Mouse (Mus musculus) embryo, embryonic 9.5 days (tissue): ENCODE measurements around the gene Kcna5.
A peak's percentile ranks its signal among the peaks of the same experiment; 100 is the strongest.

Experiments used
- DNase-seq: peaks from one replicate; pipeline ENCODE4 v3.0.0-alpha.2; 2017; ENCODE audit errors: extremely low spot score

Gene Kcna5

GRCm38 (mm10) chr6:126536926-126537325, 1.7 kb upstream of the Kcna5 start:
- DNase-seq = no peak

- DNase-seq = no peak
These were observed 679 bp upstream of the Kcna5 start for GRCm38 (mm10) chr6:126535911-126536270.

DNA sequence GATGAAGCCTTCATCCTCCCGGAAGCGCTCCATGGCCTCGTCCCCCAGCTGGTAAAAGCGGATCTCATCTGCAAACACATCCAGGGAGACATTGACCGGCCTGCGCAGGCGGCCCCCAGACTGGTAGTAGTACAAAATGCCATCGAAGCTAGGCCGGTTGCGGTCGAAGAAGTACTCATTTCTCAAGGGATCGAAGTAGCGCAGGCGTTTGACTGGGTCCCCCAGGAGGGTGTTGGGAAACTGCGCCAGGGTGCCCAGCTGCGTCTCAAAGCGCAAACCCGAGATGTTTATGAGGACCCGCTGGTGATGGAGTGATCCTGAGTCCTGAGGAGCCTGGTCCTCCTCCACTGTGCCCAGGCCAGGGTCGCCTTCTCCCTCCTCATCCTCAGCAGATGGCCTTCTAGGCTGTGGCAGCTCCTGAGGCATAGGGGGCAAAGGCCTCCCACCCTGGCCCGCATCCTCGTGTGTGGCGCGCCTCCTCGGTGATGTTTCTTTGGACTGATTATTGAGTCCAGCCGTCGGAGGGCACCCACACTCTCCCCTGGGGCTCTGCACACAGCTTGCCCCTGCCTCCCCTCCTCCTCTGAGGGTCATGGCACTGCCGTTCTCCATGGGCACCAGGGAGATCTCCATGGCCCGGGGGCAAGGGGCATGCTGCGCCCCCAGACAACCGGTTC, 543 bp downstream of the Kcna5 start:
- peak; percentile 33 for DNase-seq

GRCm38 (mm10) chr6:126531306-126531705, 3.9 kb downstream of the Kcna5 start:
- no peak for DNase-seq

DNA sequence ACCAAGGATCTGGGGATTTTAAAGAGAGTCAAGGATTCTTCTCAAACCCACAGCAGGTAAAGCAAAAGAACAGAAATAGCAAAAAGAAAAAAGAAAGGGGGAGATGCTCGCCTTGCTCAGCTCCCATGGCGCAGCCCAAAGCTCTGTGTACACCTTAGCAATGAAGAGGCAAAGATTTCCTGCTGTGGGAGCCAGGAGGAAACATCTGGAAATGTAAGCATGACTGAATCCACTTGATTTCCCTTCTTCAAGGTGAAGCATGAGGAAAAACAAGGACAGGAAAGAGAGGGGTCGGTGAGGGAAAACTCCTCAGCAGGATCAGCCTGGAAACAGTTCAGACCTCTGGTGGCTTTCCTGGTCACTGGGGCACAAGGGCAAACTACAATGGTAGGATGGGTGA, 5.2 kb downstream of the Kcna5 start:
- DNase-seq = no peak

DNA sequence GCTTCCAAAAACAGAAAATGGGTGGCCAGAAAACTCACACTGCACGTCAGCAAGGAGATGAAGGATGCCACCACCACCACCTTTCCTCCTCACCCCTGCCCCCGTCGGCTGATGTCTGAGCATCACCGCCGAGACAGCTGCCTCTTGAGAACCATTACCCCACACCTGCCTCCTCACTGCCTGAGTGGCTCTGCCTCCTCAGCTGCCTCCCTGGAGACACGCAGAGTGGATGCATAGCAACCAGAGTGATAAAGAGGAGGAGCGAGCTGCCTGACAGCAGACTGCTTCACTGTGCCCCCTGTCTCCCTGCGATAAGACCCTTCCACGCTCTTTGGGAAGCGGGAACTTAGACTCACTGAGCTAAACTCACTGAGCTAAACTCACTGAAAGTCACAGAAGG, 20.5 kb downstream of the Kcna5 start:
- no peak for DNase-seq

DNA sequence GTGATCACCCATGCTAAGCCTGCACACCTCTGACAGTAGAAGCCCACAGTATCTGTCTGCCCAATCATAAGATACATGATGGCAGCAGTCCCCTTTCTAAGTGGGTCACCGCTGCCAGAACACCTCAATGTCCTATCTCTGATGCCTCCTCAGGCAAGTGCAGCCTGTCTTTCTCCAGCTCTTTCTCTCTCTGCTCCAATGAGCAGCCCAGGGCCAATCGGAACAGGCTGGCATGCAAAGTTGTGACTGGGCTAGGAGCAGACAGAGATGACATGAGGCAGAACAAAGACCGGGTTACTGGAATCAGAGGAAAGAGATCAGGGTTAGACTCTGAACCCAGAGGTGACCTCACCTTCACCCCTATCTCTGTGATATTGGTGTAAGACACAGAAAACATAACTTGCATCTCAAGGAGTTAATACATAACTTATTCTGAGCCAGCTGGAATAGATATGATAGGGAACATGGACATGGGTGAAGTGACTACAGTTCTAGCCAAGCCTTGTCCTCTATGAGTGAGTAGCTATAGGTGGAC, 21.4 kb downstream of the Kcna5 start:
- DNase-seq = no peak

DNA sequence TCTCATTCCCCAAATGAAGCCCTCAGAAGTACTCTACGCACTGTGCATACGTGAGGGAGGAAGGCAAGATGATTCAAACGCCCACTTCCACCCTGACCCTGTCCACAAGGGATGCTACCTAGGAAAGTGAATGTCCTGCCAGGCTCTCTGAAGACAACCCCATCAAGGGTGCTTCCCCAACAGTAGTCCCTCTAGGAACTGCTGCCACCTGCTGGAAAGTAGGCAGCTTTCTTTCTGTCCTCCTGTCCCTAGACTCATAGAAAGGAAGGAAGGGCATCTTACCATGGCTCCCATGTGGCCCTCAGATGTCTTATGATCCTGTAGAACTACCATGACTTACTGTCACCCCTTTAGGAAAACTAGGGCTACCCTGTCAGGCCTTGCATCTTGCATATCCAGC, 22.1 kb downstream of the Kcna5 start:
- DNase-seq = no peak

DNA sequence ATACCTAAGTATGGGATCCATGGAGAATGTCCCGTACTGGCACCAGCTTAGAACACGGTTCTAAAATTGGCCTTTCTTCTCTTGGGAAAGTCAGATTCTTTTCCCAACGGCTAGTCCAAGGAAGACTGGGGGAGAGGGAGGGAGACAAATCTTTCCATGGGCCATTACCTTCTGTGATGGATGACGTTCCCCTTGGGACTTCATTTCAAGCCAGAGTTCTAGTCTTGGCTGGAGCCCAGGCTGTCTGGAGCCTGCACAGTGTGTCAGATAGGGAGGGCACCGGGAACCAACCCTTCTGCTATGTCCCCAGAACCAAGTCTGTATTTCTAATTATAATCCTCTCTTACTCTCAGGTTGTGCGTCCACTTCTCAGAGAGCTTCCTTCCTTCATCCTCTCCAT, 26.5 kb downstream of the Kcna5 start:
- no peak for DNase-seq

GRCm38 (mm10) chr6:126503920-126504319, 31.3 kb downstream of the Kcna5 start:
- no peak for DNase-seq

GRCm38 (mm10) chr6:126502691-126503301, 32.4 kb downstream of the Kcna5 start:
- no peak for DNase-seq

DNA sequence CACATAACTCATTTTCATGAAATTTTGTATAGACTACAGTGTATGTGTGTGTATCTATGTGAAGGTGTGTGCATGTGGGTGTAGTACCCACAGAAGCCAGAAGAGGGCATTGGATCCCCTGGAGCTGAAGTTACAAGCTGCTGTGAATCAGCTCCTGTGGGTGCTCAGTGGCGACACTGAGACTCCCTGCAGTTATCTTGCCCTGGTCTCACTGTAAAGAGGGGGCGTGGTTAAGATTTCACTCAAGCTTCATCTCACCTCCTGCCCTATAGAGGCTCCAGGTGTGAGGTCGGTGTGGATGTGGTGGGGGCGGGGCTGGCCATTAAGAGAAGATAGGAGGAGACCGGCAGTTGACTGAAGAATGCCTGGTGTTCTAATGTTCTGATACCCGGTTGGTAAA, 34.2 kb downstream of the Kcna5 start:
- DNase-seq = no peak

DNA sequence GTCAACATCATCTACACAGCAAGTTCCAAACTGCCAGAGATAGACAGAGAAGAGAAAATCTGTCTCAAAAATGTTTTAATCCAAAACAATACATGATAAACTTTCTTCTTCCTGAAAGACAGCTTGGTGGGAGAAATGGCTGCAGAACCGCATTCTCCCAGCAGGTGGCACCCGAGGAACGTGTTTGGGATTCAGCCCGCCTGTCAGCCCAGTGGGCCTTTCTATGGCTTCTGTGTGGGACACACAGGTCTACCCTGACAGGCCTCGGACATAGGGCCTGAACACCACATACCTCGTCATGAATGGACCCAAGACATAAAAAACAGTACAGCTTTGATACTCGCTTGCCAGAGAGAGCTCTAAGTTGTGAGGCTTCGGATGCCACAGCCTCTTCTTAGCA, 35.1 kb downstream of the Kcna5 start:
- DNase-seq = peak; percentile 80

GRCm38 (mm10) chr6:126497878-126498277, 37.3 kb downstream of the Kcna5 start:
- DNase-seq = peak; percentile 58

- DNase-seq = no peak
These were observed 37.9 kb downstream of the Kcna5 start for GRCm38 (mm10) chr6:126497173-126497839.

DNA sequence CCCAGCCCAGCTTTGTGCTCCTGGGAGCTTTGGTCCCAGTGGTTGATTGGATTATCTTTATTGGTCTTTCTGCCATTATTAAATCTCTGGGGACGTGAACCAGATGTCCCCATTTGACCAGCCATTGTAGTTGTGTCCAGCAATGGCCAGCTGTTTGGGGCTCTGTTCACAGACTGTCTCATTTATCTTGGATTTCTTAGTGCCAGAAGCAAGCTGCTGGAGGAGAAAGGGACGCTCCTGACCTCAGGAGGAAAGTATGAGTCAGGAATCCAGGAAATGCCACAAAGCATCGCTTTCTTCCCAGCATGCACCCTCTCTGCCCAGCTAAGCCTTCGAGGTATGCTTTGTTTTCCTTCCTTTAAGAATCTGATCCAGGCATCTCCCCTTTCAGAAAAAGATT, 48.1 kb downstream of the Kcna5 start:
- DNase-seq = no peak

- DNase-seq = no peak
These were observed 50.3 kb downstream of the Kcna5 start for GRCm38 (mm10) chr6:126484887-126485286.

DNA sequence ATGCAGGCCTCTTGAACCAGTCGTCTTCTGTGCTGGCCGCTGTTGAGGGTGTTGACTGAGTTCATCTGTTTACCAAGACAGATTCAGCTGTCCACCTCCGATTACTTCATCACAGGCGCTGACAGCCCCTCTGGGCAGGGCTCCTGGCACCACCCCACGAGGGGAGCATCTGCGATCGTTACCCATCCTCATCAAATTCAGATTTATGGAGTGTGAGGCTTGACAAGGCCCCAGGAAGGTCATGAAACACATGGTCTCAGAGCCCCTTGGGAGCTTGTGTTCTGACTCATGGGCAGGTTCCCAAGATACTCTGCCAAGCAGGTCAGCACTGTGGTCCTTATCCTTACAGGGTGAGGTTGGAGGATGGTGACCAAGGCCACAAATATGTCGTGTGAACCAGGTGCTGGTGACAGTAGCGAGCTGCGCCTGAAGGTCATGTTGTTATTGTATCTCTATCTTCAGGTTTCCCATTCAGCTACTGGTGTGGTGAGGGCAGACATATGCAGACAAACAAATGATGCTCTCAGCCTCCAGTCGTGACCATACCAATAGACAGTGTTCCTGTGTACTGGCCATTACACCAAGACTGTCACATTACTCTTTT, 51.8 kb downstream of the Kcna5 start:
- DNase-seq = no peak
